Mouse (Mus musculus) liver, embryonic 11.5 days (tissue): ENCODE results near the gene Pde4dip. TPM values are rescaled to one million over a fixed set of nuclear protein-coding genes. Genes with fewer than 3 reads are reported as not detected.

Source experiments
- ATAC-seq: fragments of 200-750 bp; cut with Nextera tagmentation; replicated peaks from 2 replicates; pipeline ENCODE4 v1.8.0; 2017; ENCODE audit warnings: moderate number of reproducible peaks, mild to moderate bottlenecking, moderate TSS enrichment, moderate library complexity; ENCODE audit not compliant: low FRiP score
- DNase-seq: peaks from one replicate; pipeline ENCODE4 v3.0.0-alpha.2; 2017; ENCODE audit warnings: low spot score
- H3K27ac ChIP-seq: fragments of 300-500 bp; sonication (generic); 2 replicates; pipeline ENCODE4 v1.5.1; 2014; ENCODE audit warnings: mild to moderate bottlenecking, low read depth, low read length, control low read depth
- H3K27me3 ChIP-seq: fragments of 300-500 bp; sonication (generic); replicated peaks from 2 replicates; pipeline ENCODE4 v1.6.1; 2014; ENCODE audit warnings: low read length, mixed read lengths; ENCODE audit not compliant: control insufficient read depth, insufficient read depth
- H3K36me3 ChIP-seq: fragments of 300-500 bp; sonication (generic); 2 replicates; pipeline ENCODE4 v1.6.1; 2014; ENCODE audit warnings: mild to moderate bottlenecking, low read length, moderate library complexity, mixed read lengths; ENCODE audit not compliant: control insufficient read depth, insufficient read depth
- H3K4me1 ChIP-seq: fragments of 300-500 bp; sonication (generic); replicated peaks from 2 replicates; pipeline ENCODE4 v1.6.1; 2014; ENCODE audit warnings: low read length, mixed read lengths; ENCODE audit not compliant: control insufficient read depth, insufficient read depth
- H3K4me2 ChIP-seq: fragments of 300-500 bp; sonication (generic); 2 replicates; pipeline ENCODE4 v1.6.1; 2014; ENCODE audit warnings: mild to moderate bottlenecking, control low read depth, moderate library complexity
- H3K4me3 ChIP-seq: fragments of 300-500 bp; sonication (generic); 2 replicates; pipeline ENCODE4 v1.5.1; 2014; ENCODE audit warnings: low read depth, low read length, control low read depth
- H3K9ac ChIP-seq: fragments of 300-500 bp; sonication (generic); 2 replicates; pipeline ENCODE4 v1.6.1; 2014; ENCODE audit warnings: low read depth, low read length, control low read depth
- H3K9me3 ChIP-seq: fragments of 300-500 bp; sonication (generic); 2 replicates; pipeline ENCODE4 v1.6.1; 2016; ENCODE audit warnings: low read length, inconsistent platforms, mixed read lengths; ENCODE audit not compliant: control insufficient read depth
- WGBS: fragments of 180-500 bp; shearing (Covaris S2); extraction: QIAGEN DNeasy Blood & Tissue Kit; methylation state at CpG from one replicate; pipeline ENCODE4 v1.1.7; 2014; 5-methylcytosine and 5-hydroxymethylcytosine counted together
- polyA plus RNA-seq: library from polyadenylated mRNA; unstranded; fragments of >200 nt; fragmentation: Nextera tagmentation; extraction: Ambion mirVana; gene quantifications from 2 replicates; pipeline ENCODE4 v1.2.1, GENCODE M21; 2014

The Pde4dip gene
- polyA plus RNA-seq, 1 experiment from 2014 or later = 16.9 TPM

GRCm38 (mm10) chr3:97911093-97911492 lies 22.6 kb upstream of the Pde4dip start:
- Histone ChIP-seq H3K4me2 (no peak overlapping the region), H3K9me3 (no peaks in the 10 kb centered on the region), H3K27me3 (no peaks in the 10 kb centered on the region), H3K4me3 (no peak overlapping the region), H3K27ac (no peak overlapping the region), H3K9ac (no peak overlapping the region), H3K36me3 (peaks cover 12% of the 10 kb centered on the region), H3K4me1 (no peaks in the 10 kb centered on the region)
- ATAC-seq (no peak), DNase-seq (no peak)
- 88% methylated on average over 7 of the region's 7 CpGs for WGBS

GRCm38 (mm10) chr3:97909737-97910136 lies 21.2 kb upstream of the Pde4dip start:
- Histone ChIP-seq H3K36me3 (peaks cover 8% of the 10 kb centered on the region; the same call in 1 of the 2 replicates), H3K4me2 (no peak overlapping the region), H3K27me3 (no peaks in the 10 kb centered on the region), H3K27ac (no peak overlapping the region), H3K9me3 (no peaks in the 10 kb centered on the region), H3K4me3 (no peak overlapping the region), H3K9ac (no peak overlapping the region), H3K4me1 (no peaks in the 10 kb centered on the region)
- DNase-seq (no peak), ATAC-seq (no peak)
- 84% methylated on average over 2 of the region's 2 CpGs for WGBS

- Histone ChIP-seq H3K4me3 (peak overlapping the region; percentile 84), H3K9ac (peak overlapping the region; percentile 84), H3K4me2 (peak overlapping the region; percentile 91), H3K9me3 (no peaks in the 10 kb centered on the region), H3K27me3 (no peaks in the 10 kb centered on the region), H3K27ac (no peak overlapping the region), H3K4me1 (peaks cover 8% of the 10 kb centered on the region), H3K36me3 (no peaks in the 10 kb centered on the region)
- WGBS = 12% methylated on average over 5 of the region's 5 CpGs
- no peak for ATAC-seq
- DNase-seq = no peak
Measured at GRCm38 (mm10) chr3:97901586-97901985, 13.1 kb upstream of the Pde4dip start.

- peak; percentile 81 for DNase-seq
- no peaks in the 10 kb centered on the region for H3K36me3 ChIP-seq
- H3K9ac ChIP-seq = peak within 1 kb of the TSS; percentile 84
- no peaks in the 10 kb centered on the region for H3K9me3 ChIP-seq
- peak within 1 kb of the TSS; percentile 84 for H3K4me3 ChIP-seq
- peak; percentile 85 for ATAC-seq
- H3K27ac ChIP-seq = 0 out of 2 replicates have a peak within 1 kb of the TSS, but pooled peaks have one; percentile 27
- WGBS = 5% methylated on average over 41 of the region's 41 CpGs
- H3K4me2 ChIP-seq = peak within 1 kb of the TSS; percentile 91
- no peaks in the 10 kb centered on the region for H3K27me3 ChIP-seq
- peaks cover 8% of the 10 kb centered on the region for H3K4me1 ChIP-seq
Measured at GRCm38 (mm10) chr3:97900516-97901490, 12.3 kb upstream of the Pde4dip start, which contains the start of gene Sec22b. TSS of gene Sec22b (plus strand) at chr3:97901190.

GRCm38 (mm10) chr3:97898381-97898780 lies 9.9 kb upstream of the Pde4dip start:
- no peaks in the 10 kb centered on the region for H3K9me3 ChIP-seq

GRCm38 (mm10) chr3:97894695-97895094 lies 6.2 kb upstream of the Pde4dip start:
- no peak overlapping the region for H3K4me3 ChIP-seq
- H3K36me3 ChIP-seq = no peaks in the 10 kb centered on the region
- H3K4me1 ChIP-seq = no peaks in the 10 kb centered on the region
- no peak overlapping the region for H3K27ac ChIP-seq
- peaks cover 8% of the 10 kb centered on the region; the same call in 1 of the 2 replicates for H3K27me3 ChIP-seq
- 44% methylated on average over 6 of the region's 6 CpGs for WGBS
- no peak for DNase-seq
- 0 out of 2 replicates have a peak, but pooled peaks have one; percentile 29 for ATAC-seq
- H3K4me2 ChIP-seq = no peak overlapping the region
- no peaks in the 10 kb centered on the region for H3K9me3 ChIP-seq
- H3K9ac ChIP-seq = no peak overlapping the region

More at GRCm38 (mm10) chr3:97898381-97898780, 9.9 kb upstream of the Pde4dip start:
- DNase-seq (no peak), ATAC-seq (no peak)
- no peak overlapping the region for H3K4me2 ChIP-seq
- H3K4me1 ChIP-seq = peaks cover 8% of the 10 kb centered on the region
- no peak overlapping the region for H3K27ac ChIP-seq
- no peak overlapping the region for H3K9ac ChIP-seq
- H3K36me3 ChIP-seq = no peaks in the 10 kb centered on the region
- H3K4me3 ChIP-seq = no peak overlapping the region
- H3K27me3 ChIP-seq = no peaks in the 10 kb centered on the region
- 64% methylated on average over 3 of the region's 3 CpGs for WGBS

- H3K27me3 ChIP-seq = peaks cover 27% of the 10 kb centered on the region
- ATAC-seq (peak; percentile 81), DNase-seq (no peak)
- 17% methylated on average over 6 of the region's 6 CpGs for WGBS
- no peak overlapping the region for H3K9ac ChIP-seq
- no peak overlapping the region for H3K4me3 ChIP-seq
- H3K9me3 ChIP-seq = no peaks in the 10 kb centered on the region
- H3K36me3 ChIP-seq = no peaks in the 10 kb centered on the region
- H3K4me2 ChIP-seq = no peak overlapping the region
- no peak overlapping the region for H3K27ac ChIP-seq
- H3K4me1 ChIP-seq = peaks cover 4% of the 10 kb centered on the region; the same call in 1 of the 2 replicates
Measured at GRCm38 (mm10) chr3:97890205-97890604, 1.7 kb upstream of the Pde4dip start.

- no peak for ATAC-seq
- H3K9me3 ChIP-seq = no peaks in the 10 kb centered on the region
- 58% methylated on average over 5 of the region's 5 CpGs for WGBS
- peaks cover 24% of the 10 kb centered on the region for H3K27me3 ChIP-seq
- H3K36me3 ChIP-seq = no peaks in the 10 kb centered on the region
- H3K4me1 ChIP-seq = peaks cover 4% of the 10 kb centered on the region; the same call in 1 of the 2 replicates
- H3K27ac ChIP-seq = no peak overlapping the region
- no peak overlapping the region; the same call in 1 of the 2 replicates for H3K4me2 ChIP-seq
- no peak overlapping the region for H3K9ac ChIP-seq
- DNase-seq = no peak
- no peak overlapping the region for H3K4me3 ChIP-seq
Measured at GRCm38 (mm10) chr3:97887785-97888167, 731 bp downstream of the Pde4dip start.
